Mouse (Mus musculus) T-helper 1 cell (primary cell): ENCODE data around the gene Erc1.
"Not testable (repeated sequence)": the region's sequence is repeated elsewhere in the genome, so short reads cannot be mapped to it uniquely, and the experiment has no call there.

Source experiments
- in situ Hi-C: fragments of 300-600 bp; cut with MboI, MseI; formaldehyde crosslinking; loops from one replicate; pipeline ENCODE4 v1.15.1; 2025; ENCODE audit warnings: high pct_unique_total_duplicates

Erc1 gene

GRCm38 (mm10) chr6:119712486-119712885 lies 135.5 kb downstream of the Erc1 start:
- in situ Hi-C loops, result no loop called here

GRCm38 (mm10) chr6:119711649-119712305 lies 136.2 kb downstream of the Erc1 start:
- in situ Hi-C loops, result no loop called here

- in situ Hi-C loops, result no loop called here
Measured at GRCm38 (mm10) chr6:119709552-119709951, 138.4 kb downstream of the Erc1 start.

DNA sequence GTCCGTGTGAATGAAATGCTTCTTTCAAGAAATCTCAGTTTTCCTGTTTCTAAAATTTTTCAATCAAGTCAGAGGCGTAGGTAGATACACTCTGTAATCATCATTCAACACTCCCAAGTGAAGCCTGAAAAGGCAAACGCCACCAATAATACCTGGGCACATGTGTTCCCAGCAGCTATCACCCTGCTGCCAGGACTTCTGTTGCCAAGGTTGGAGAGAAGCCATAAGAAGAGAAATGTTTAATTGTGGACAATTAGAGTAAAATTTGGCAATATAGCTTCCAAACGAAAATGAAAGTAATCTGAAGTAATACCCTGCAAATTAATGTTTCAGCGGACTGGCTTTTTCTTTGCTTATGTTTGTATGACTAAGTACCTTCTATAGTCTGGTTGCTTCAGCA lies 140.1 kb downstream of the Erc1 start:
- in situ Hi-C loops, result no loop called here

DNA sequence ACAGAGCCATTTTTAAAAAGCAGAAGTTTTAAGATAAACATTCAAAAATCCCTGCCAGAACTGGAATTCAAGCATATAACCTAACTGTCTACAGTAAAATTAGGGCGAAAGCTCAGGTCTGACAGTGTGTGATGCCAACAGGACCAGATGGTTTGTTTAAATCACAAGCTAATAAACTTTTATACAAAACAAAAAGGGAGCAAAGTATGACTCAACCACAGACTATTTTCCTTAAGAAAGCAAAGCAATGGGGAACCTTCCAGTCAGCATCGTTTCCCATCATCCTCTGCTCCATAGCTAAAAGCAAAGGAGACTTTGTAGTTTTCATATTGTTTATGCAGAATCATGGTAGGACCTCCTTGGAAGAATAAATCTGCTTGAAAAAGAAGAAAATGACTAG lies 143.1 kb downstream of the Erc1 start:
- in situ Hi-C loops, result no loop called here

- in situ Hi-C loops, result no loop called here
Measured at GRCm38 (mm10) chr6:119692754-119693153, 155.2 kb downstream of the Erc1 start.

- in situ Hi-C loops, result no loop called here
Measured at GRCm38 (mm10) chr6:119686470-119686869, 161.5 kb downstream of the Erc1 start.

GRCm38 (mm10) chr6:119680746-119681145 lies 167.2 kb downstream of the Erc1 start:
- in situ Hi-C loops, result no loop called here

- in situ Hi-C loops, result no loop called here
Measured at GRCm38 (mm10) chr6:119674811-119675209, 173.2 kb downstream of the Erc1 start.

GRCm38 (mm10) chr6:119674201-119674810 lies 173.7 kb downstream of the Erc1 start:
- in situ Hi-C loops, result no loop called here

DNA sequence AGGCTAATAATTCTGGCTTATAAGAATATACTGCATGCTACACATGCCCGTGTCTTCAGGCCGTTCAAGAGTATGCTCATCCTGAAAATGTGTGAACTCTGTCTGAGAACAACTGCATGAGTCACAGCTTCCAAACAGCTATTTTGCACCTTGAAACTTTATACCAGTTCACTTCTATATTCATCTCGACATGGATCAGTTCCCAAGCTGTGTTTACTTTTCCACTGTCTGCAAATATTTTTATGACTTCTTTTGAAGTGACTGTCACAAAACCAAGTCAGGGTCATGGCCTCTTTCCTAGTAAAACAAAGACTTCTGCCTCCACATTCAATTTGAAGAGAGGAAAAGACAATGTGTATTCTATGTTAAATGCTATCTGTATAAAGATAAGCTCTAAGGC lies 178.2 kb downstream of the Erc1 start:
- in situ Hi-C loops, result no loop called here

- in situ Hi-C loops, result no loop called here
Measured at GRCm38 (mm10) chr6:119662936-119663335, 185.0 kb downstream of the Erc1 start.

GRCm38 (mm10) chr6:119661081-119661493 lies 186.9 kb downstream of the Erc1 start:
- in situ Hi-C loops, result no loop called here

DNA sequence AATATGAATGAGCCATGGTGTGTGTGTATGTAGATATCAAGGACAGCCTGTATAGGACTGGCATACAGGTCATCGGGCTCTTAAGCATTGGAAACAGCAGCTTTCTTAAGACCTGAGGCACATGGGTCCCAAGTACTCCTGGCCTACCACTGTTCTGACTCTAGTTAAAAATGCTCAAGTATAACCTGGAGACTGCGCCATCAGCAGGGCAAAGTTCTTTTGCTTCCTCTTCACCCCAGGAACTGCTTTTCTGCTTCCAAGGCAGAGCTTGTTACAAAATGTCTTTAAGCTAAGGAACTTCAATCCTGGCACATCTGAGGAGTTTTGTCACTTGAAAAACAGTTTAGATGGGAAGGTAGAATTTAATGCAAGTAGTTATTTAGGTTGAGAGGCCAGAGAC lies 189.5 kb downstream of the Erc1 start:
- in situ Hi-C loops, result no loop called here

- in situ Hi-C loops, result no loop called here
Measured at GRCm38 (mm10) chr6:119657418-119658178, 190.4 kb downstream of the Erc1 start.

- in situ Hi-C loops, result not testable (repeated sequence)
Measured at GRCm38 (mm10) chr6:119654777-119655176, 193.2 kb downstream of the Erc1 start.

GRCm38 (mm10) chr6:119643880-119644460 lies 204.0 kb downstream of the Erc1 start:
- in situ Hi-C loops, result loop anchor here (10.0 kb wide), 1 partner anchor 431 kb away; no protein-coding TSS in a partner anchor

- in situ Hi-C loops, result loop anchor here (10.0 kb wide), 1 partner anchor 432 kb away; no protein-coding TSS in a partner anchor
Measured at GRCm38 (mm10) chr6:119643178-119643728, 204.7 kb downstream of the Erc1 start.

- in situ Hi-C loops, result loop anchor here (10.0 kb wide), 1 partner anchor 432 kb away; no protein-coding TSS in a partner anchor
Measured at GRCm38 (mm10) chr6:119642718-119643117, 205.2 kb downstream of the Erc1 start.

GRCm38 (mm10) chr6:119635629-119636028 lies 212.3 kb downstream of the Erc1 start:
- in situ Hi-C loops, result no loop called here

- in situ Hi-C loops, result no loop called here
Measured at GRCm38 (mm10) chr6:119630622-119631021, 217.3 kb downstream of the Erc1 start.

GRCm38 (mm10) chr6:119601379-119601778 lies 246.6 kb downstream of the Erc1 start:
- in situ Hi-C loops, result no loop called here
